Mouse (Mus musculus) lung, embryonic 15.5 days (tissue): ENCODE measurements around the gene Methig1. TPM values are rescaled to one million over a fixed set of nuclear protein-coding genes. Genes with fewer than 3 reads are reported as not detected.
"Not testable (repeated sequence)": the region's sequence is repeated elsewhere in the genome, so short reads cannot be mapped to it uniquely, and the experiment has no call there.

Source experiments
- ATAC-seq: fragments of 200-750 bp; cut with Nextera tagmentation; 2 replicates; pipeline ENCODE4 v1.8.0; 2017; ENCODE audit warnings: moderate number of reproducible peaks, borderline replicate concordance; ENCODE audit not compliant: low FRiP score, low TSS enrichment; ENCODE audit errors: extremely low read depth
- H3K27ac ChIP-seq: fragments of 300-500 bp; sonication (generic); 2 replicates; pipeline ENCODE4 v1.5.1; 2015; ENCODE audit warnings: moderate library complexity, mild to moderate bottlenecking, inconsistent platforms
- H3K27me3 ChIP-seq: fragments of 300-500 bp; sonication (generic); 2 replicates; pipeline ENCODE4 v1.6.1; 2015; ENCODE audit warnings: inconsistent platforms
- H3K36me3 ChIP-seq: fragments of 300-500 bp; sonication (generic); 2 replicates; pipeline ENCODE4 v1.6.1; 2015; ENCODE audit warnings: inconsistent platforms
- H3K4me1 ChIP-seq: fragments of 300-500 bp; sonication (generic); 2 replicates; pipeline ENCODE4 v1.6.1; 2015; ENCODE audit warnings: inconsistent platforms
- H3K4me2 ChIP-seq: fragments of 300-500 bp; sonication (generic); 2 replicates; pipeline ENCODE4 v1.6.1; 2015; ENCODE audit warnings: inconsistent platforms, mild to moderate bottlenecking, moderate library complexity
- H3K4me3 ChIP-seq: fragments of 300-500 bp; sonication (generic); 2 replicates; pipeline ENCODE4 v1.5.1; 2015; ENCODE audit warnings: mild to moderate bottlenecking, inconsistent platforms
- H3K9ac ChIP-seq: fragments of 300-500 bp; sonication (generic); 2 replicates; pipeline ENCODE4 v1.6.1; 2015; ENCODE audit warnings: inconsistent platforms
- H3K9me3 ChIP-seq: fragments of 300-500 bp; sonication (generic); 2 replicates; pipeline ENCODE4 v1.6.1; 2016; ENCODE audit warnings: inconsistent platforms
- WGBS: fragments of 180-500 bp; shearing (Covaris S2); methylation state at CpG from one replicate; pipeline ENCODE4 v1.1.7; 2015; 5-methylcytosine and 5-hydroxymethylcytosine counted together
- polyA plus RNA-seq: library from polyadenylated mRNA; unstranded; fragments of >200 nt; fragmentation: Nextera tagmentation; extraction: Ambion mirVana; gene quantifications from 2 replicates; pipeline ENCODE4 v1.2.1, GENCODE M21; 2015

Gene Methig1
- polyA plus RNA-seq, 1 experiment from 2014 or later, result not detected

DNA sequence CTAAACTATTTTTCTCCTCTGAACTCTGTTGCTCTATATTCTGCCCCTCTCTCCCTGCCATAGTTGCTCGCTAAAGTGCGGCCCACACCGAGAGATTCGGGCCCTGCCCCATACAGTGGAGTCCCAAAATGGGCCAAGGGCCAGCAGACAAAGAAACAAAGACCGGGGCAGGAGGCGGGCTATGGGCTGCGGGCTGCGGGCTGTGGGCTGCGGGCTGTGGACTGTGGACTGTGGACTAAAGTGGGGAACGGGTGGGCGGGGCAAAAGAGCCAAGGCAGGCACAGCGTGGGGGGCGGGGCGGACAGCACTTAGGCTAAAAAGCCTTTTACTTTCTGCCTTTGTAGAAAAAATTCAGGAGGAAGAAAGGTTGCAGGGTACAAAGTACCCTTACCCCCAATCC lies 6.2 kb upstream of the Methig1 start:
- no peak overlapping the region for H3K9ac ChIP-seq
- no peaks in the 10 kb centered on the region for H3K36me3 ChIP-seq
- no peaks in the 10 kb centered on the region for H3K27me3 ChIP-seq
- H3K27ac ChIP-seq, result no peak overlapping the region
- WGBS, result 65% methylated on average over 14 of the region's 14 CpGs
- no peak overlapping the region for H3K4me2 ChIP-seq
- H3K4me1 ChIP-seq, result 0 out of 2 replicates have a peak, but pooled peaks cover 5% of the 10 kb centered on the region
- H3K9me3 ChIP-seq, result no peaks in the 10 kb centered on the region
- H3K4me3 ChIP-seq, result no peak overlapping the region
- no peak for ATAC-seq

DNA sequence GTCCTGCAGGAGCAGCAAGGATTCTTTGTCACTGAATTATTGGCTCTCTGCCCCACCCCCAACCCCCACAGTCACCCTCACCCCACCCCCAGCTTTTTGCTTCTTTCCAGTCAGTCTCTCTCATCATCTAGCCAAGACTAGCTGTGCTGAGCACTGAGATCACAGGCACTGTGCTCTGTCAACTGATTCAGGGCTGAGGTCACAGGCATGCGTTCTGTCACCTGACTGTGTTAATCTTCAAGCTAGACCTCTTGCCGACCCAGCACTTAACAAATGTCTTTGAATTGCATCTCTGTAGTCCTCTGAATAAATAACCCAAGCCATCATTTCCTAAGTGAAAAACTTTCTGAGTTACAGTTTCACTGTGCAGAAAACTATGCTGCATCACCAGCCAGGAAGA lies 3.5 kb upstream of the Methig1 start:
- 10% methylated on average over 2 of the region's 2 CpGs for WGBS
- Histone ChIP-seq H3K9ac (no peak overlapping the region), H3K27ac (no peak overlapping the region), H3K4me3 (no peak overlapping the region), H3K4me1 (0 out of 2 replicates have a peak, but pooled peaks cover 7% of the 10 kb centered on the region), H3K36me3 (no peaks in the 10 kb centered on the region), H3K27me3 (no peaks in the 10 kb centered on the region), H3K4me2 (no peak overlapping the region), H3K9me3 (no peaks in the 10 kb centered on the region)
- no peak for ATAC-seq

DNA sequence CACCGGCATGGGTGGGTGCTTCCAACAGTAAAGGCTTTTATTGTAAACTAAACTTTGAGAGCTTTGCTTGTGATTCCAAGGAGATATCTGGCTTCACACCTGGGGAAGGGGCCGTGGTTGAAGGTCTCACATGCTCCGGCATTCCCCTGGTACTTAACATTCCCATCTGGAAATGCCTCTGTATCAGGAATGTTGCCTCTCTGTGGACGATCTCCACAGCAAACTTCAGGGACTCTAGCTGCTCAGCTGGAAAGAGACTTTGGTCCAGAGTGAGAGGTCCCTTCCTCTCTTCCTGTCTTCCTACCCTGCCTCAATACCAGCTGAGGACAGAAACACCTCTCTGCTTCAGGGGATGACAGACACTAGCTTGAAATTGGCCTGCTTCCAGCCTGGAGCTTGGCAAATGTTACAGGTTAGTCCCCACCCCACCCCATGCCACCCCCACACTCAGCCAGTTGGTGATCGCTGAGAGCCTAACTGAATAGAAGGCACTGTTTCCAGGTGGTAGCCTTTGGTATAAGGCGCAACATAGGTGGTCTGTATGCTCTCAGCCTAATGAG lies 1.4 kb upstream of the Methig1 start:
- no peak overlapping the region for H3K27ac ChIP-seq

DNA sequence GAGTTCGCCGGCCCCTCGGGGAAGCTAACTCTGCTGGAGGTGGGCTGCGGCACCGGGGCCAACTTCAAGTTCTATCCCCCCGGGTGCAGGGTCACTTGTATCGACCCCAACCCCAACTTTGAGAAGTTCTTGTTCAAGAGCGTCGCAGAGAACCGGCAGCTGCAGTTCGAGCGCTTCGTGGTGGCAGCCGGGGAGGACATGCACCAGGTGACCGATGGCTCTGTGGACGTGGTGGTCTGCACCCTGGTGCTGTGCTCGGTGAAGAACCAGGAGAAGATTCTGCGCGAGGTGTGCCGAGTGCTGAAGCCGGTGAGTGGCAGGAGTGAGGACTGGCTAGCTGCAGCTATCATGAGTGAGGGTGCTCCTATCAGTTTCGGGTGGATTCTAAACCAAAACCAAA lies 450 bp downstream of the Methig1 start:
- WGBS, result 89% methylated on average over 19 of the region's 22 CpGs
- not testable (repeated sequence) for H3K9ac ChIP-seq, H3K36me3 ChIP-seq, H3K4me2 ChIP-seq, ATAC-seq, H3K4me1 ChIP-seq, H3K27ac ChIP-seq, H3K27me3 ChIP-seq, H3K4me3 ChIP-seq, H3K9me3 ChIP-seq

More for the DNA sequence above, 1.4 kb upstream of the Methig1 start:
- no peak overlapping the region for H3K4me3 ChIP-seq
- no peaks in the 10 kb centered on the region for H3K36me3 ChIP-seq
- no peaks in the 10 kb centered on the region for H3K9me3 ChIP-seq
- H3K4me1 ChIP-seq, result 0 out of 2 replicates have a peak, but pooled peaks cover 7% of the 10 kb centered on the region
- ATAC-seq, result no peak; the same call in 1 of the 2 replicates
- H3K9ac ChIP-seq, result no peak overlapping the region
- H3K27me3 ChIP-seq, result no peaks in the 10 kb centered on the region
- 53% methylated on average over 6 of the region's 6 CpGs for WGBS
- H3K4me2 ChIP-seq, result no peak overlapping the region

DNA sequence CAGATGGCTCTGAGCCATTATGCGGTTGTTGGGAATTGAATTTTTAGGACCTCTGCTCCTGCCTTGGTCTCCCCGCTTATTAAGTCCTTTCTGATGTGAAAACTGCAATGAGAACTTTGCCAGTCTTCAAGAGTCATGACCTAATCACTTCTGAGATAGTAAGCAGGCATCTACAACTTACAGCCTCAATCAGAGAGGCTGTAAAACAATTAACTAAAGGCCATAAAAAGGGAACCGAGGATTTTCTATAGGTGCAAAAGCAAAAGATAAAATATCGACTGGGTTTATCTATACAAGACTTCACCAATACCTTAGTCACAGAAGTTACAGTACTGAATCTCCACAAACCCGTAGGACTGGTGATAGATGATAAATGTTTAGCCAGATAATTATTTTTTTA lies 2.9 kb downstream of the Methig1 start:
- H3K4me3 ChIP-seq, result no peak overlapping the region
- no peak overlapping the region for H3K27ac ChIP-seq
- H3K27me3 ChIP-seq, result no peaks in the 10 kb centered on the region
- no peak overlapping the region for H3K4me2 ChIP-seq
- no peak overlapping the region for H3K9ac ChIP-seq
- H3K36me3 ChIP-seq, result no peaks in the 10 kb centered on the region
- ATAC-seq, result no peak
- WGBS, result 72% methylated on average over 5 of the region's 5 CpGs
- H3K4me1 ChIP-seq, result 0 out of 2 replicates have a peak, but pooled peaks cover 7% of the 10 kb centered on the region
- no peaks in the 10 kb centered on the region for H3K9me3 ChIP-seq

DNA sequence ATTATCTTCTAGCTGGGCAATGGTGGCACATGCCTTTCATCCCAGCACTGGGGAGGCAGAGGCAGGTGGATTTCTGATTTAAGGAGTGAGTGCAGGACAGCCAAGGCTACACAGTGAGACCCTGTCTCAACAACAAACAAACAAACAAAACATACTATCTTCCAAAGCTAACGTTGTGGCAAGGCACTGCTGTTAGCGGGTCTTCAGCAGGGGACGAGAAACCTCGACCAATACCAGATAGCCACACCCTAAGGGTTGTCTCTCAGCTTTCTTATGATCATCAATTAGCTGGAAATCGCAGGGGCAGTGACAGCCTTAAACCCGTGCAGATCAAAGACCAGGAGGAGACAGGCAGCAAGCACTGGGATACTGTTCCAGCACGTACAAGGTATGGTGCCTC lies 11.3 kb downstream of the Methig1 start, which contains the start of gene Higd1c:
TSS of gene Higd1c (plus strand) at position 301 of the 400 bp plus-strand sequence.
- H3K27ac ChIP-seq, result no peak within 1 kb of the TSS
- 42% methylated on average over 7 of the region's 7 CpGs for WGBS

DNA sequence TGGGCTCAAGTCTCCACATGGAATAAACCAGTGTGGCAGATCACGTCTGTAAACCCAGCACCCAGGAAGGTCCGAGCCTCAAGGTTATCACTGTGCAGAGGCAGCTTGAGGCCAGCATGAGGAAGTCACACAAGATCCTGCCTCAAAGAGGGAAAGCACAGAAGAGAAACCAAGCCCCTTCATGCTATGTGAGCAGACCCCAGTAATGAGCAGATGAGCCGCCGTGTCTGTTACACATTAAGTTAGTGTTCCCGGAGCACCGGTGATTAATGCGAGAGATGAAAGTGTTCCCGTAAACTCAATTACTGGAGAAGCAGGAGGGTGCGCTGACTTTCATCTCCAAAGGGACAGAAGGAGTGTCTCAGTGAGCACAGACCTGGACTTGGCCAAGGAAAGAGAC lies 13.0 kb downstream of the Methig1 start:
- H3K36me3 ChIP-seq, H3K4me2 ChIP-seq, H3K9ac ChIP-seq, H3K4me1 ChIP-seq, H3K27ac ChIP-seq, H3K27me3 ChIP-seq, H3K4me3 ChIP-seq, H3K9me3 ChIP-seq, ATAC-seq: not testable (repeated sequence)
- WGBS, result 64% methylated on average over 9 of the region's 9 CpGs

More for the DNA sequence above, 11.3 kb downstream of the Methig1 start, which contains the start of gene Higd1c:
- no peaks in the 10 kb centered on the region for H3K36me3 ChIP-seq
- no peak within 1 kb of the TSS for H3K9ac ChIP-seq
- H3K27me3 ChIP-seq, result no peaks in the 10 kb centered on the region
- no peak within 1 kb of the TSS for H3K4me2 ChIP-seq
- H3K4me3 ChIP-seq, result no peak within 1 kb of the TSS
- no peaks in the 10 kb centered on the region for H3K9me3 ChIP-seq
- H3K4me1 ChIP-seq, result no peaks in the 10 kb centered on the region
- ATAC-seq, result no peak

DNA sequence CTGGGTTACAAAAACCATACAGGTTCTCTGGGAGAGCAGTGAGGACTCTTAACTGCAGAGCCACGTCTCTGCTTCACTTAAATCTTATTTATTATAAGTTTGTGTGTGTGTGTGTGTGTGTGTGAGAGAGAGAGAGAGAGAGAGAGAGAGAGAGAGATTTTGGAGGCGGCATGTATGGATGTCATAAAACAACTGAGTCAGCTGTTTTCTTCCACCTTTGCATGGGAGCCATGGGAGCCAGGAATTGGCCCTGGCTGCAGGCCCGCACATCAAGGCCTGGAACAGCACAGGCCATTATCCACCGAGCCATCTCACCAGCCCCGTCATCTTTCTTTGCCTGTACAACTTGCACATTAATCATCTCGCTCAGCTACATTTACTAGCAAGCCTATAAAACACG lies 14.2 kb downstream of the Methig1 start:
- H3K9ac ChIP-seq, result no peak overlapping the region
- no peaks in the 10 kb centered on the region for H3K4me1 ChIP-seq
- WGBS, result 67% methylated on average over 7 of the region's 7 CpGs
- ATAC-seq, result no peak
- no peaks in the 10 kb centered on the region for H3K36me3 ChIP-seq
- H3K27ac ChIP-seq, result no peak overlapping the region
- no peak overlapping the region for H3K4me2 ChIP-seq
- no peak overlapping the region for H3K4me3 ChIP-seq
- H3K27me3 ChIP-seq, result no peaks in the 10 kb centered on the region
- no peaks in the 10 kb centered on the region for H3K9me3 ChIP-seq

DNA sequence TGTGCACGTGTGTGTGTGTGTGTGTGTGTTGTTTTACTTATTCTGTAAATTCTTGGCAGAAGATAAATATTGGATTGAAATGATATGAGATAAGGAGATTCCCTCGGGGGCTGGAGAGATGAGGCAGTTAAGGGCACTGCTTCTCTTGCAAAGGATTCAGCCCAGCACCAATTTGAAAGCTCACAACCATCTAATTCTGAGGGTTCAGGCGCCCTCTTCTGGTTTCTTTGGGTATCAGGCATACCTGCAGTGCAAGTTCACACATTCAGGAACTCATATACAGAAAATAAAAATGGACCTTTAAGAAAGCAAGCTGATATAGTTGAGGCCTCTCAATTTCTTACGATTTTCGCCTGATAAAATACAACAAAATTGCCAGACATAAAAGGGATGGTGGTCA lies 22.1 kb downstream of the Methig1 start:
- 22% methylated on average over 5 of the region's 5 CpGs for WGBS

DNA sequence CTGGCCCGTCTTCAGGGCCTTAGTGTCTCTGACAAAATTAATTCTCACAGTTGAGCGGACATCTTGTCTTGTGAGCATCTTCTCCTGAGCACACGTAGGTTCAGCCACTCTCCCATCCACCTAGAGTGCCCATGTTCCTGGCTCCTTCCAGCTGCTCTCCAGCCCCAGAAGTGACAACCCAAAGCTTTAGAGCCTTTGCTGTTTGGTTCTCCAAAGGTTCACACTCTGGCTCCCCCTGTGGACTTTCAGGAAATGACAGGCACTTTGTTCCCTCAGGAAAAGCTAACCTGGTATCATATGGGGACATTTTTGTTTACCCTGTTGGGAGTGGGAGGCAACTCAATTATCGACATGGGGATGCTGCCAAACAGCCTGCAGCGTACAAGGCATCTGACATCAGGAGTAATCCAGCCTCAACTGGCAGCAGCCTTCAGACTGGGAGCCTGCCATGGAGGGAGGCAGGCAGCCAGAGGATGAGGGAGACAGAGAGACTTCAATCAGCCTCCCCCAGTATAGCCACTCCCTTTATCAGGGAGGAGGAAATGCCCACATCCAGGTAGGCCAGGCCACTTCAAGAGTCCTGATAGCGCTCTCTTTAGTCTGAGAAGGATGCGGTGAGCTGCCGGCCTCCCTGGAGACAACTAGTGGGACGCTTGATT lies 25.0 kb downstream of the Methig1 start:
- ATAC-seq, result peak; percentile 41; the same call in 1 of the 2 replicates
- WGBS, result 11% methylated on average over 3 of the region's 9 CpGs
- not testable (repeated sequence) for H3K27ac ChIP-seq, H3K4me2 ChIP-seq, H3K36me3 ChIP-seq, H3K27me3 ChIP-seq, H3K4me3 ChIP-seq, H3K9ac ChIP-seq, H3K4me1 ChIP-seq, H3K9me3 ChIP-seq

More for the DNA sequence above, 22.1 kb downstream of the Methig1 start:
- H3K9ac ChIP-seq, result no peak overlapping the region
- ATAC-seq, result no peak
- H3K4me2 ChIP-seq, result no peak overlapping the region
- no peaks in the 10 kb centered on the region for H3K27me3 ChIP-seq
- no peaks in the 10 kb centered on the region for H3K9me3 ChIP-seq
- H3K4me1 ChIP-seq, result no peaks in the 10 kb centered on the region
- H3K4me3 ChIP-seq, result no peak overlapping the region
- no peak overlapping the region for H3K27ac ChIP-seq
- no peaks in the 10 kb centered on the region for H3K36me3 ChIP-seq

DNA sequence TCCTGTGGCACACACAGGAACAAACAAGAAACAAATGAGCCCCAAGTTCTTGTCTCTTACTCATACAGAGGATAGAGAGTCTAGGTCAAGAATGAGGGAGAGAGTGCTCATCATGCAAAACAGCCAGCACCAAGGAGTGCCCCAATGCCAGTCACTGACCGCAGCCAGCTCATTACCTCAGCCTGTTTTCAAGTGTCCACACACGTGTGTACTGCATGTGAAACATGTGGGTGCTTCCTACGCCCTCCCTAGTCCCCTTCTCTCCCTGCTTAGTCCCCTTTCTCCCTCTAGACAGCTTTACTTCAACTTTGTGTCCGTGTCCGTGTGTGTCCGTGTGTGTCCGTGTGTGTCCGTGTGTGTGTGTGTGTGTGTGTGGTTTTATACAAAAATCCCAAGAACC lies 26.7 kb downstream of the Methig1 start:
- Histone ChIP-seq H3K4me2 (no peak overlapping the region), H3K27me3 (no peaks in the 10 kb centered on the region), H3K27ac (no peak overlapping the region), H3K9ac (no peak overlapping the region), H3K4me1 (no peaks in the 10 kb centered on the region), H3K9me3 (no peaks in the 10 kb centered on the region), H3K36me3 (no peaks in the 10 kb centered on the region), H3K4me3 (no peak overlapping the region)
- WGBS, result 64% methylated on average over 8 of the region's 8 CpGs
- no peak for ATAC-seq

DNA sequence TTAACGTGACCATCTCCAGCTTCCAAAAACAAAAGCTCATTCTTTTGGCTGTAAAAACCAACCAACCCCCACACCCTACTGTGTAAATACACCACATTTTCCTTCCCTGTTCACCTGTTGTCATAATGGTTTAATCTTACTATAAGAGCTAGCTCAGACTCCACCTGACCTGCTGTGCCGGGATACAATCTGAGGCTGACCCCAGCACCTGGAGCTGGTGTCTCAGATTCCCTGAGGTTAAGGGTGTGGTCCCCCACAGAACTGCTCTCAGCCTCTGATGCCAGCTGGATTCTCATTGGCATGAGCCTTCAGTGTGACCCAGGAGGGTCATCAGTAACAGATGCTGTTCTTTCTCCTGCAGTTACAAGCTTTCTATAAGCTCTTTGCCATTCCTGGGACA lies 27.2 kb downstream of the Methig1 start:
- no peak for ATAC-seq
- Histone ChIP-seq H3K27ac (no peak overlapping the region), H3K9ac (no peak overlapping the region), H3K36me3 (no peaks in the 10 kb centered on the region), H3K4me2 (no peak overlapping the region), H3K9me3 (no peaks in the 10 kb centered on the region), H3K4me3 (no peak overlapping the region), H3K27me3 (no peaks in the 10 kb centered on the region), H3K4me1 (no peaks in the 10 kb centered on the region)
- 49% methylated on average over 2 of the region's 2 CpGs for WGBS
